Mouse (Mus musculus): ENCODE measurements at regions not wholly inside any gene's neighbourhood (a gene's known extent, or its start where the extent isn't known, plus 50 kb on each side); places are given as distances from the start of the nearest gene placed in this dataset.
A peak's percentile ranks its signal among the peaks of the same experiment; 100 is the strongest.

DNA sequence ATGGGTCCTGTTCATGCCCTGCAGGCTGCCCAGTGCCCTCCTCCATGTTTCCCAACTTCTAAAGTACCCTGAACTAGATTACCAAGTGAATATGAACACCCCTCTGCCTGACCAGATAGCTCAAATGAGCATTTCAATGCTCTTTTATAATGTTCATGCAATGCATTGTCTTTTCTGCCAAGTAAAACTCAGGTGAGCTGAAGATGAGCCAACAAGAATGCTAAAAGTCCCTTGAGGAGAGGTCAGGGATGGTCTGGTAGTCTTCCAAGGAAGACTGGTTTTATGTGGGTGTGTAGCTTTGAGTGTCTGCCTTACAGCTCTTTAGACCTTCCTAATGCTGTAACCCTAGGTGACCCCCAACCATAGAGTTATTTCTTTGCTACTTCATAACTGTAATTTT, 58.0 kb upstream of the Abca12 start:
- no peak for DNase-seq (ENCODE audit: low read depth)

GRCm38 (mm10) chr1:71483149-71483548, 68.4 kb upstream of the Abca12 start:
- no peak for DNase-seq (ENCODE audit: low read depth)

DNA sequence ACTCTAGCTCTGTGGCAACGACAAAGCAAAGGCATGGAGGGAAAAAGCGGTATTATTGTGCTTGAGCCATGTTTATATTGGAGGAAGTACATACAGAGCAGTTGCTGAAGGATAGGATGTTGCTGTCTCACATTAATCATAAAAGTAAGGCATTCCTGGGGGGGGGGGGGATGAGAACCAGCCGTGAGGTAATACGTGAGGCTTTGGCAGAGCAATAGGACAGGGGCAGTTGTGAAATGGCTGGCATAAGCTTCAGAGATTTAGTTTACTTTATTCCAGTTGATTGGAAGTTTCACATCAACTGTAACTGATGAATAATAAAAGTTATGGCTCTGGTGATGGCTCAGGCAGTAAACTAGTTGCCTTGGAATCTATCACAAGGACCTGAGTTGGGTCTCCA, 62.4 kb upstream of the Atic start:
- no peak for DNase-seq (ENCODE audit: low read depth)

DNA sequence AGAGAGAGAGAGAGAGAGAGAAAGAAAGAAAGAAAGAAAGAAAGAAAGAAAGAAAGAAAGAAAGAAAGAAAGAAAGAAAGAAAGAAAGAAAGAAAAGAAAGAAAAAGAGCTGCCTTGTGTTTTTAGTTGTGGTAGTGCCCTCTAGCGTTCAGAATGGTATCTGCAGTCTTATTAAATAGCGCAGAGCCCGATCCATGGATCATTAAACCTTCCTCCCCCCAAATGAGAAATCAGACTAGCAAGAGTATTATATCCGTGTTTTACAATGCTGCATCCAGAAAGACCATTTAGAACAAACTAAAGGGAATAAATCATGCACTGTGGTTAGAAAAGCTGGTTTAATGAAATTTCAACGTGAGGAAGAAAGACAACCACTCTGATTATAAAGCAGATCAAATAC, 51.1 kb upstream of the Atic start:
- DNase-seq (ENCODE audit: low read depth): peak; percentile 33

GRCm38 (mm10) chr1:71506534-71506933, 50.4 kb upstream of the Atic start:
- DNase-seq (ENCODE audit: low read depth): no peak
